Mouse (Mus musculus) limb, embryonic 15.5 days (tissue): ENCODE data around the gene Lrrc25. TPM values are rescaled to one million over a fixed set of nuclear protein-coding genes. Genes with fewer than 3 reads are reported as not detected.

Experiments used
- ATAC-seq: fragments of 200-750 bp; cut with Nextera tagmentation; 2 replicates; pipeline ENCODE4 v1.8.0; 2017; ENCODE audit warnings: low read depth, moderate TSS enrichment; ENCODE audit not compliant: insufficient number of reproducible peaks, low FRiP score, low TSS enrichment
- H3K27ac ChIP-seq: fragments of 300-500 bp; sonication (generic); 2 replicates; pipeline ENCODE4 v1.5.1; 2015; ENCODE audit warnings: moderate library complexity, mild to moderate bottlenecking, inconsistent platforms
- H3K27me3 ChIP-seq: fragments of 300-500 bp; sonication (generic); 2 replicates; pipeline ENCODE4 v1.6.1; 2015; ENCODE audit warnings: inconsistent platforms
- H3K36me3 ChIP-seq: fragments of 300-500 bp; sonication (generic); 2 replicates; pipeline ENCODE4 v1.6.1; 2015; ENCODE audit warnings: inconsistent platforms
- H3K4me1 ChIP-seq: fragments of 300-500 bp; sonication (generic); 2 replicates; pipeline ENCODE4 v1.6.1; 2015; ENCODE audit warnings: inconsistent platforms
- H3K4me2 ChIP-seq: fragments of 300-500 bp; sonication (generic); 2 replicates; pipeline ENCODE4 v1.6.1; 2015; ENCODE audit warnings: mild to moderate bottlenecking, inconsistent platforms
- H3K4me3 ChIP-seq: fragments of 300-500 bp; sonication (generic); 2 replicates; pipeline ENCODE4 v1.5.1; 2015; ENCODE audit warnings: mild to moderate bottlenecking, inconsistent platforms
- H3K9ac ChIP-seq: fragments of 300-500 bp; sonication (generic); 2 replicates; pipeline ENCODE4 v1.6.1; 2015; ENCODE audit warnings: inconsistent platforms
- H3K9me3 ChIP-seq: fragments of 300-500 bp; sonication (generic); 2 replicates; pipeline ENCODE4 v1.6.1; 2016; ENCODE audit warnings: inconsistent platforms
- WGBS: fragments of 180-500 bp; shearing (Covaris S2); methylation state at CpG from one replicate; pipeline ENCODE4 v1.1.7; 2015; 5-methylcytosine and 5-hydroxymethylcytosine counted together
- polyA plus RNA-seq: library from polyadenylated mRNA; unstranded; fragments of >200 nt; fragmentation: Nextera tagmentation; extraction: Ambion mirVana; gene quantifications from 2 replicates; pipeline ENCODE4 v1.2.1, GENCODE M21; 2015

The Lrrc25 gene
- polyA plus RNA-seq, 1 experiment from 2014 or later: 3.3 TPM

- Histone ChIP-seq H3K4me1 (peaks cover 61% of the 10 kb centered on the region), H3K9me3 (no peaks in the 10 kb centered on the region), H3K4me3 (peak overlapping the region; percentile 18), H3K27me3 (no peaks in the 10 kb centered on the region), H3K27ac (peak overlapping the region; percentile 50), H3K36me3 (peaks cover 36% of the 10 kb centered on the region), H3K4me2 (peak overlapping the region; percentile 39), H3K9ac (no peak overlapping the region)
- 2% methylated on average over 26 of the region's 26 CpGs for WGBS
- ATAC-seq: no peak
Observed at GRCm38 (mm10) chr8:70601271-70601649, 14.7 kb upstream of the Lrrc25 start.

DNA sequence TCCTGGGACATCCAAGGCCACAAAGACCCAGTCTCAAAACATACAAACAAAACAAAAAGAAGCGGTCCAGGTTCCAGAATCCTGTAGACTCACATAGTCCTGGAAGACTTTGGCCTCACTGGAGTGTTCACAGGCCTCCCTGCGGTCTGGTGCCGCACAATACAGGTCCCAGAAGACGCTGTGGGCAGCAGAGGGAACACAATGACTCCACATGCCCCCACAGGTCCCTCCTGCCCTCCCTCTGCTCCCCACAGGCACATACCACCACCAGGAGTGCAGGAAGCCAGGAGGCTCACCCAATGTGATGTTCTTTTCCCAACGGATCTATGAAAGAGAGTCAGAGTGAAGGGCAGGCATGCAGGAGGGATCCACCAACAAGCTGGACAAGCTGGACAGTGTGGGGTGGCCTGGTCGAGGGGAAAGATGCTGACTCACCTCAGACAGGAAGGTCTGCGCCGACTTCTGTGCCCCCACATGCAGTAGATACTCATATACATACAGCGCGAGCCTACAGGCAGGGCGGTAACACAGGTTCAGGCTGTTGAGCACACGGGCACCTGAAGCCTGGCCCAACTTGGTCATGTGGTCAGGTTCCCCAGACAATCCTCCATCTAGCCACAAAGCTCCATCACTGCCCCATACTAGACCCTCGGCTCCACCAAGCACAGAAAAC, 13.7 kb upstream of the Lrrc25 start:
- peaks cover 34% of the 10 kb centered on the region for H3K36me3 ChIP-seq
- 93% methylated on average over 13 of the region's 13 CpGs for WGBS
- no peak for ATAC-seq
- H3K9ac ChIP-seq: no peak overlapping the region
- no peaks in the 10 kb centered on the region for H3K9me3 ChIP-seq
- no peak overlapping the region for H3K4me3 ChIP-seq
- no peak overlapping the region for H3K27ac ChIP-seq
- H3K4me1 ChIP-seq: peaks cover 62% of the 10 kb centered on the region
- H3K27me3 ChIP-seq: no peaks in the 10 kb centered on the region
- H3K4me2 ChIP-seq: no peak overlapping the region

DNA sequence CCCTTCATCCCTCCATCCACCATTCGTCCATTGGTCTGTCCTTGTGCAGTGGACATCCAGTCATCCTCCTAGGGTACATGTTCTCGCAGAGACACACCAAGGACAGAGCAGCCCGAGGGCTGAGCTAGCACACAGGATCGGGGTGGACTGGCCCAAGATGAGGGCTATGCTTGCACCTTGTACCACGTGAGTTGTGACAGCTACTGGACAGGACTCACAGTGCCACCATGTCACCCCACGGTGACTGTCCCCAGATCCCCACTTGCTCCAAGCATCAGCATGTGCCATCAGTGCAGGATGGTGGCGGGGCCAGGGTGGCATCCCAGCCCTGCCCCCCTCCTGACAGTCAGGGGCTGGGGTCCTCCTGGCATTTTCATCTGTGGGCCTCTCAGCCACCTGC, 11.4 kb upstream of the Lrrc25 start:
- no peaks in the 10 kb centered on the region for H3K27me3 ChIP-seq
- no peak overlapping the region for H3K4me2 ChIP-seq
- no peak overlapping the region for H3K27ac ChIP-seq
- no peak overlapping the region for H3K9ac ChIP-seq
- H3K9me3 ChIP-seq: no peaks in the 10 kb centered on the region
- ATAC-seq: no peak
- H3K36me3 ChIP-seq: peaks cover 26% of the 10 kb centered on the region; the same call in 1 of the 2 replicates
- peaks cover 57% of the 10 kb centered on the region for H3K4me1 ChIP-seq
- 88% methylated on average over 7 of the region's 7 CpGs for WGBS
- no peak overlapping the region for H3K4me3 ChIP-seq

GRCm38 (mm10) chr8:70605871-70606779, 9.8 kb upstream of the Lrrc25 start:
- no peak for ATAC-seq
- Histone ChIP-seq H3K36me3 (peaks cover 23% of the 10 kb centered on the region; the same call in 1 of the 2 replicates), H3K4me1 (peaks cover 57% of the 10 kb centered on the region), H3K27me3 (no peaks in the 10 kb centered on the region), H3K4me3 (0 out of 2 replicates have a peak overlapping the region, but pooled peaks have one; percentile 77), H3K9ac (no peak overlapping the region), H3K4me2 (no peak overlapping the region), H3K27ac (no peak overlapping the region), H3K9me3 (no peaks in the 10 kb centered on the region)
- WGBS: 86% methylated on average over 9 of the region's 9 CpGs

DNA sequence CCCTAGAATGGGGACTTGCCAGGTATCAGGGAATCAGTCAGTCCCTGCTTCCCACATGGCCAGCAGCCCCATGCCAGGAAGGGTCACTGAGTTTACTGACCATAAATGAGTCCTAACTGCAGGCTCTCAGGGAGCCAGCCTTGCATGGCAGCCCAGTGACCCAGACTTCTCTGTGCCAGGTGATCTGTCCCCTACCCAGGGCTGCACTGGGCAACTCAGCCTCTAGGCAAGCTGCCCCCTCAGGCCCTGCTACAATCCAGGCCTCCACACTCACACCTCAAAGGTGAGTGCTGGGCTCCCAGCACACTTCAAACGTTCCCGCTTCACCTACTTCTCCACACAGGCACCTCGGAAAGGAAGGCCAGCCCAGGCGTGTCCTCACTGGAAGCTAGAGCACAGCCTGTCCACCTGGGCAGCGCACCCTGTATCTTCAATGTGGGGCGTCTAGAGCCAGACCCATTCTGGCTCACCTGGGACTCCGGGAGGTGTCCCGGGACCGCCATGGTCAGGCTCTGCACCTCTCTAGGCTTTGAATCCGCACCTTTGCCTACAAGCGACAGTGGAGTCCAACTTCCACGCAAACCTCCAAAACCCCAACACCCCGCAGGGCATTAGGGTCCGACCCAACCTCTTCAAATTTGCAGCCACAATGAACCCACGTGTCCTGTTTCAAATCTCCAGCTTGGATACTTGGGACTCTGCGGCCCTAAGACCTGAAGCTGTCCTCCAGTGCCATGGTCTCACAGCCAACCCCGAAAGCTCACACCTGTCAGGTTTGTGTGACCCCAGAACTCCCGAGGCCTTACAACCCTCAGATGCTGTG, 9.0 kb upstream of the Lrrc25 start:
- peak overlapping the region; percentile 85 for H3K9ac ChIP-seq
- ATAC-seq: no peak
- H3K27me3 ChIP-seq: no peaks in the 10 kb centered on the region
- H3K4me1 ChIP-seq: peaks cover 60% of the 10 kb centered on the region
- H3K36me3 ChIP-seq: peaks cover 20% of the 10 kb centered on the region; the same call in 1 of the 2 replicates
- WGBS: 51% methylated on average over 18 of the region's 18 CpGs
- H3K4me3 ChIP-seq: peak overlapping the region; percentile 77
- no peaks in the 10 kb centered on the region for H3K9me3 ChIP-seq
- peak overlapping the region; percentile 95 for H3K4me2 ChIP-seq
- peak overlapping the region; percentile 99; the same call in 1 of the 2 replicates for H3K27ac ChIP-seq

- Histone ChIP-seq H3K9me3 (no peaks in the 10 kb centered on the region), H3K4me3 (peak overlapping the region; percentile 77), H3K27me3 (no peaks in the 10 kb centered on the region), H3K4me1 (peaks cover 63% of the 10 kb centered on the region), H3K9ac (peak overlapping the region; percentile 85), H3K27ac (peak overlapping the region; percentile 99), H3K4me2 (peak overlapping the region; percentile 95), H3K36me3 (peaks cover 15% of the 10 kb centered on the region; the same call in 1 of the 2 replicates)
- no peak for ATAC-seq
- 13% methylated on average over 6 of the region's 6 CpGs for WGBS
Observed at GRCm38 (mm10) chr8:70607603-70607897, 8.4 kb upstream of the Lrrc25 start.

- WGBS: 1% methylated on average over 72 of the region's 84 CpGs
Observed at GRCm38 (mm10) chr8:70607898-70608748, 7.8 kb upstream of the Lrrc25 start.

GRCm38 (mm10) chr8:70608749-70609367, 7.1 kb upstream of the Lrrc25 start, which contains the start of gene Ssbp4:
Gene Ssbp4 (minus strand): TSS chr8:70608872.
- Histone ChIP-seq H3K4me1 (peaks cover 63% of the 10 kb centered on the region), H3K27ac (peak within 1 kb of the TSS; percentile 99), H3K4me2 (peak within 1 kb of the TSS; percentile 95), H3K4me3 (peak within 1 kb of the TSS; percentile 77), H3K36me3 (0 out of 2 replicates have a peak, but pooled peaks cover 5% of the 10 kb centered on the region), H3K9ac (peak within 1 kb of the TSS; percentile 85), H3K9me3 (no peaks in the 10 kb centered on the region), H3K27me3 (no peaks in the 10 kb centered on the region)
- WGBS: 3% methylated on average over 26 of the region's 26 CpGs
- ATAC-seq: no peak

More at GRCm38 (mm10) chr8:70607898-70608748, 7.8 kb upstream of the Lrrc25 start:
- H3K4me1 ChIP-seq: peaks cover 63% of the 10 kb centered on the region
- H3K4me2 ChIP-seq: peak overlapping the region; percentile 95
- no peaks in the 10 kb centered on the region for H3K27me3 ChIP-seq
- ATAC-seq: no peak
- no peaks in the 10 kb centered on the region for H3K9me3 ChIP-seq
- peak overlapping the region; percentile 99 for H3K27ac ChIP-seq
- H3K4me3 ChIP-seq: peak overlapping the region; percentile 77
- H3K36me3 ChIP-seq: peaks cover 9% of the 10 kb centered on the region; the same call in 1 of the 2 replicates
- peak overlapping the region; percentile 85 for H3K9ac ChIP-seq

- Histone ChIP-seq H3K36me3 (0 out of 2 replicates have a peak, but pooled peaks cover 4% of the 10 kb centered on the region), H3K9me3 (no peaks in the 10 kb centered on the region), H3K27ac (peak overlapping the region; percentile 99), H3K4me3 (peak overlapping the region; percentile 77), H3K4me1 (peaks cover 59% of the 10 kb centered on the region), H3K4me2 (peak overlapping the region; percentile 95), H3K9ac (peak overlapping the region; percentile 58), H3K27me3 (no peaks in the 10 kb centered on the region)
- WGBS: under 1% methylated on average over 38 of the region's 39 CpGs
- ATAC-seq: peak; percentile 76
Observed at GRCm38 (mm10) chr8:70609368-70609848, 6.5 kb upstream of the Lrrc25 start.
